Mouse (Mus musculus) right cerebral cortex, postnatal 36 days (tissue): ENCODE data around the gene Scgb1c1.
"Not testable (repeated sequence)": the region's sequence is repeated elsewhere in the genome, so short reads cannot be mapped to it uniquely, and the experiment has no call there.

Source experiments
- DNase-seq, 2 experiments: peaks; one replicate each; pipeline ENCODE4 v3.0.0; 2022; ENCODE audit warnings: low spot score in 2 of 2, mixed read lengths in 1 of 2

Gene Scgb1c1

GRCm38 (mm10) chr7:140879355-140879754 lies 34.0 kb downstream of the Scgb1c1 start:
- no peak for DNase-seq

- DNase-seq = no peak
Observed at GRCm38 (mm10) chr7:140880419-140880818, 35.1 kb downstream of the Scgb1c1 start.

- no peak for DNase-seq
Observed at GRCm38 (mm10) chr7:140880865-140881515, 35.6 kb downstream of the Scgb1c1 start.

- peak; percentile 91 to 94 for DNase-seq
Observed at GRCm38 (mm10) chr7:140881696-140882468, 36.5 kb downstream of the Scgb1c1 start, which contains the start of the genes Psmd13 and Sirt3. Gene Psmd13 (plus strand): TSS chr7:140881968. Gene Sirt3 (minus strand): TSS chr7:140882309.

GRCm38 (mm10) chr7:140882469-140882803 lies 37.1 kb downstream of the Scgb1c1 start:
- no peak for DNase-seq

GRCm38 (mm10) chr7:140890636-140891035 lies 45.3 kb downstream of the Scgb1c1 start:
- not testable (repeated sequence) for DNase-seq

GRCm38 (mm10) chr7:140894031-140894430 lies 48.7 kb downstream of the Scgb1c1 start:
- no peak for DNase-seq

GRCm38 (mm10) chr7:140894611-140895010 lies 49.3 kb downstream of the Scgb1c1 start:
- no peak for DNase-seq
